Mouse (Mus musculus): Measurements from ENCODE around the gene Scml4. TPM values are rescaled to one million over a fixed set of nuclear protein-coding genes. Genes with fewer than 3 reads are reported as not detected.

Gene Scml4
- polyA plus RNA-seq, 1 experiment: 2.3 TPM

DNA sequence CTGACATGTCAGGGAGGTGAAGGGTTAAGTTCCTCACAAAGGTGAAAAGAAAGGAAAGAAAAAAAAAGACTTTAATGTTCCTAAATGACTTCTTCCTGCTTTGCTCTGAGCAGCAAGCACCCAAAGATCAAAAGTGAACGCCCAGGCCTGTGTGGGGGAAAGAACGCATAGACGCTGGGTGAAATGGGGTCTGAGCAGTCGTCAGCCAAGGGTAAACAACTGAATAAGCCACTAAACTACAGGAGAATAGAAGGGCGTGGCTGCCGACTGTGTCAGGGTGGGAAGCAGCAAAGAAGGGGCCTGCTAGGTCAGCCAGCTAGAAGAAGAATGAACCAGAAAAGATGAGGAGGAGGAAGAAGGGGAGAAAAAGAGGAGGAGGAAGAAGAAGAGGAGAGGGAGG, 26.9 kb downstream of the Scml4 start:
- no peak overlapping the region for H3K4me3 ChIP-seq (ENCODE audit: insufficient read depth, poor library complexity, severe bottlenecking)
- no peaks in the 10 kb centered on the region for H3K36me3 ChIP-seq (ENCODE audit: control insufficient read depth, insufficient read depth)
- TF ChIP-seq MAX (IDR thresholded peaks at IDR 0.05): no peak
- TF ChIP-seq MYOD1 (IDR thresholded peaks at IDR 0.05; ENCODE audit: control insufficient read depth, insufficient read length, low read depth): no peak
- TF ChIP-seq MYOG (IDR thresholded peaks at IDR 0.05; ENCODE audit: control insufficient read depth, extremely low read depth, insufficient read length): no peak
- no peak for TF ChIP-seq CEBPB (IDR thresholded peaks at IDR 0.05; ENCODE audit: low read depth)
- no peak for TF ChIP-seq USF1 (IDR thresholded peaks at IDR 0.05; ENCODE audit: low read depth)
- TF ChIP-seq FOSL1 (IDR thresholded peaks at IDR 0.05; ENCODE audit: insufficient read depth, low read length, poor library complexity, severe bottlenecking): no peak
- no peak for TF ChIP-seq CTCF (IDR thresholded peaks at IDR 0.05; ENCODE audit: control insufficient read depth, insufficient read depth, insufficient read length)
- H3ac ChIP-seq (ENCODE audit: control insufficient read depth, insufficient read length, low read depth): no peak overlapping the region
- H3K79me3 ChIP-seq (ENCODE audit: low read depth): no peaks in the 10 kb centered on the region
- no peaks in the 10 kb centered on the region for H3K79me2 ChIP-seq (ENCODE audit: control insufficient read depth, insufficient read depth)
- peaks cover 6% of the 10 kb centered on the region for H3K27me3 ChIP-seq (ENCODE audit: control insufficient read depth, insufficient read depth, insufficient read length)

DNA sequence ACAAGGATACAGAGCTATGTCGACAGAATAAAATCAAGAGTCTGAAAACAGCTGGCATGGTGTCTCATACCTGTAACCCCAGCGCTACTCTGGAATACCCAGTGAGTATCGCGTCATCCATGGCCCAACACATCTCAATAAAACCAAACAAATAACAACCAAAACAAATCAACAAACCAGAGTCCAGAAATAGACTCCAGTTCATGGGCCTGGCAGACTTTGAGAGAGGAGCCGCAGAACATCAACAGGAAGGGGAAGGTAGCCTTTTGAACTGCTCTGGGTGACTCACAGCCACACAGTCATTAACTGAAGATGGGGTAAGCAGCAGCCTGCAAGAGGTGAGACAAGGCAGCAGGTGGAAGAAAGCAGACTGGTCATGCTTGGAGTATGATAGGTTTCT, 28.1 kb downstream of the Scml4 start:
- H3K27me3 ChIP-seq (ENCODE audit: control insufficient read depth, insufficient read depth, insufficient read length): no peaks in the 10 kb centered on the region
- no peaks in the 10 kb centered on the region for H3K79me3 ChIP-seq (ENCODE audit: low read depth)

DNA sequence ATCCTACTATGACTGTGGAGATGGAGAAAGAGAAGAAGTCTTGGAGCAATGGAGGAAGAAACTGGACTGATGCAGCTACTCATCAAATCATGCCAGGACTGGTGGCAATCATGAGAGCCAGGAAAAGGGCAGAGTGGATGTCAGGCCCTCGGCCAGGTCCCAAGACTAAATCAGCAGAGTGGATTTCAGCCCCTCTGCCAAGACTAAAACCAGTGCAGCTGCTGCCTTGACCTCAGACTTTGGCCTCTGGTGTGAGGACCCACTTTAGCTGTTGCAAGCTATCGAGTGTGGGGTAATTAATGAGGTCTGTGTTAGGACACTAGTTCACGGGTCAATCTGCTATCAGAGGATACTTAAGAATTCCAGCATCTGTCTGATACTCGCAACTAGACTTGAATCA, 30.2 kb downstream of the Scml4 start:
- TF ChIP-seq MYOD1 (IDR thresholded peaks at IDR 0.05; ENCODE audit: control insufficient read depth, insufficient read length, low read depth) (no peak), FOSL1 (IDR thresholded peaks at IDR 0.05; ENCODE audit: insufficient read depth, low read length, poor library complexity, severe bottlenecking) (no peak), MYOG (IDR thresholded peaks at IDR 0.05; ENCODE audit: control insufficient read depth, extremely low read depth, insufficient read length) (no peak)
- H3K27me3 ChIP-seq (ENCODE audit: control insufficient read depth, insufficient read depth, insufficient read length): no peaks in the 10 kb centered on the region
- no peak overlapping the region for H3ac ChIP-seq (ENCODE audit: control insufficient read depth, insufficient read length, low read depth)
- H3K79me2 ChIP-seq (ENCODE audit: control insufficient read depth, insufficient read depth): no peaks in the 10 kb centered on the region
- H3K4me3 ChIP-seq (ENCODE audit: insufficient read depth, poor library complexity, severe bottlenecking): no peak overlapping the region
- no peaks in the 10 kb centered on the region for H3K36me3 ChIP-seq (ENCODE audit: control insufficient read depth, insufficient read depth)
- no peaks in the 10 kb centered on the region for H3K79me3 ChIP-seq (ENCODE audit: low read depth)

More for the DNA sequence above, 28.1 kb downstream of the Scml4 start:
- Histone ChIP-seq H3K36me3 (ENCODE audit: control insufficient read depth, insufficient read depth) (no peaks in the 10 kb centered on the region), H3K4me3 (ENCODE audit: insufficient read depth, poor library complexity, severe bottlenecking) (no peak overlapping the region), H3K79me2 (ENCODE audit: control insufficient read depth, insufficient read depth) (no peaks in the 10 kb centered on the region), H3ac (ENCODE audit: control insufficient read depth, insufficient read length, low read depth) (no peak overlapping the region)
- TF ChIP-seq CEBPB (IDR thresholded peaks at IDR 0.05; ENCODE audit: low read depth) (no peak), CTCF (IDR thresholded peaks at IDR 0.05; ENCODE audit: control insufficient read depth, insufficient read depth, insufficient read length) (no peak), MYOG (IDR thresholded peaks at IDR 0.05; ENCODE audit: control insufficient read depth, extremely low read depth, insufficient read length) (no peak), MYOD1 (IDR thresholded peaks at IDR 0.05; ENCODE audit: control insufficient read depth, insufficient read length, low read depth) (no peak), USF1 (IDR thresholded peaks at IDR 0.05; ENCODE audit: low read depth) (no peak), MAX (IDR thresholded peaks at IDR 0.05) (no peak), FOSL1 (IDR thresholded peaks at IDR 0.05; ENCODE audit: insufficient read depth, low read length, poor library complexity, severe bottlenecking) (no peak)

DNA sequence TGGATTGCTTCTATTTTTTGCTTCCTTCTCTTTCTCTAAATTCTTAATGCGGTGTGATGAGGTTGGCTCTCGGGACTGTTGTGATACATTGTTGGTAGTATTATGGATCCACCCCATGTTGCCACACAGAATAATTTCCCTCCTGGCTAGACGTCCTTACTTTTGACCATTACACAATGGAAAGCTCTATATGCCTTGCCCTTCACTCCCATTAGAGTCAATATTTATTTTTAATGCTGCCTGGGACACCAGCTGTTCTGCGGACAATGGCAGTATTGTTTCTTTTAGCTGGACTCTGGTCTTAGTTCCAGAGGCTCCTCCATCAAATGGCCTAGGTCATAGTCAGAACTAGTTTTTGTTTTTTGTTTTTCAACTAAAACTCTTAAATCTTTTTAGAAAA, 32.1 kb downstream of the Scml4 start:
- Histone ChIP-seq H3K4me3 (ENCODE audit: insufficient read depth, poor library complexity, severe bottlenecking) (no peak overlapping the region), H3K79me3 (ENCODE audit: low read depth) (no peaks in the 10 kb centered on the region), H3ac (ENCODE audit: control insufficient read depth, insufficient read length, low read depth) (no peak overlapping the region), H3K79me2 (ENCODE audit: control insufficient read depth, insufficient read depth) (no peaks in the 10 kb centered on the region), H3K27me3 (ENCODE audit: control insufficient read depth, insufficient read depth, insufficient read length) (no peaks in the 10 kb centered on the region), H3K36me3 (ENCODE audit: control insufficient read depth, insufficient read depth) (no peaks in the 10 kb centered on the region)
- no peak for TF ChIP-seq MYOD1 (IDR thresholded peaks at IDR 0.05; ENCODE audit: control insufficient read depth, insufficient read length, low read depth)
- no peak for TF ChIP-seq CEBPB (IDR thresholded peaks at IDR 0.05; ENCODE audit: low read depth)
- no peak for TF ChIP-seq USF1 (IDR thresholded peaks at IDR 0.05; ENCODE audit: low read depth)
- TF ChIP-seq FOSL1 (IDR thresholded peaks at IDR 0.05; ENCODE audit: insufficient read depth, low read length, poor library complexity, severe bottlenecking): no peak
- no peak for TF ChIP-seq MAX (IDR thresholded peaks at IDR 0.05)
- TF ChIP-seq CTCF (IDR thresholded peaks at IDR 0.05; ENCODE audit: control insufficient read depth, insufficient read depth, insufficient read length): no peak
- no peak for TF ChIP-seq MYOG (IDR thresholded peaks at IDR 0.05; ENCODE audit: control insufficient read depth, extremely low read depth, insufficient read length)

DNA sequence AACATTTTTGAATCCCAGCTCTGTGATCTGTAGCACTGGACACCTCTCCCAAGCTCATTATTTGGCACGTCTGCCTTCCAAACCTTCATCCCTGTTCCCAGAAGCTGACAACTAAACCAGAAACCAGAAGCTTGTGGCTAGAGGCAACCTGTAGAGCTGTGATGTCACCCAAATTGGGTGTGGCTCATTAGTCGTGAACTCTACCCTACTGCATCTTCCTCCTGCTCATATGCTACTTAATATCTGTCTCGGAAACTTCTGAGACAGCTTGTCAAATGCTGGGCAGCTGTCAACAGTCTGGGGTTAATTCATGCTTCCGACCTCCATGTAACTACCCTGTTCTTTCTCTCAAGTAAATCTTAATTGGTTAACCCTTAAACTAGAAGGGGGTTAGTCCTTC, 32.8 kb downstream of the Scml4 start:
- no peaks in the 10 kb centered on the region for H3K79me2 ChIP-seq (ENCODE audit: control insufficient read depth, insufficient read depth)
- TF ChIP-seq MYOD1 (IDR thresholded peaks at IDR 0.05; ENCODE audit: control insufficient read depth, insufficient read length, low read depth): no peak
- no peak for TF ChIP-seq USF1 (IDR thresholded peaks at IDR 0.05; ENCODE audit: low read depth)
- TF ChIP-seq MAX (IDR thresholded peaks at IDR 0.05): no peak
- TF ChIP-seq FOSL1 (IDR thresholded peaks at IDR 0.05; ENCODE audit: insufficient read depth, low read length, poor library complexity, severe bottlenecking): no peak
- TF ChIP-seq CEBPB (IDR thresholded peaks at IDR 0.05; ENCODE audit: low read depth): no peak
- no peak for TF ChIP-seq MYOG (IDR thresholded peaks at IDR 0.05; ENCODE audit: control insufficient read depth, extremely low read depth, insufficient read length)
- no peak for TF ChIP-seq CTCF (IDR thresholded peaks at IDR 0.05; ENCODE audit: control insufficient read depth, insufficient read depth, insufficient read length)
- H3ac ChIP-seq (ENCODE audit: control insufficient read depth, insufficient read length, low read depth): no peak overlapping the region
- no peaks in the 10 kb centered on the region for H3K79me3 ChIP-seq (ENCODE audit: low read depth)
- no peaks in the 10 kb centered on the region for H3K36me3 ChIP-seq (ENCODE audit: control insufficient read depth, insufficient read depth)
- H3K4me3 ChIP-seq (ENCODE audit: insufficient read depth, poor library complexity, severe bottlenecking): no peak overlapping the region
- H3K27me3 ChIP-seq (ENCODE audit: control insufficient read depth, insufficient read depth, insufficient read length): no peaks in the 10 kb centered on the region

DNA sequence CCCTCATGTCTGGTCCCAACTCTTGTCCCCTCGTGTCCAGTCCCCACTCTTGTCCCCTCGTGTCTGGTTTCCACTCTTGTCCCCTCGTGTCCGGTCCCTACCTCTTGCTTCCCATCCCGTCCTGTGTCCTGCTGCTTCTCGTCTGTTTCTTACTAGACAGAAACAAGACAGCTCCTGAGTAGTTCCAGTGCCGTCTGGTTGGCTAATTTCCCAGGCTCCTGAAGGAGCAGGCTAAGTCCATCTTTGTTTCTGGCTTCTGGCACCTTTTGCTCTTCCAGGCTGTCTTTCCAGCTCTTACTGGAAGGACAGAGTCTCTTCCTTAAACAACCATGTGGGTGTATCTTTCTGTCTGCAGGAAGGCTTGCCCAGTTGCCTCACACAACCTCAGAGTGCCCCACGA, 33.7 kb downstream of the Scml4 start:
- H3K79me2 ChIP-seq (ENCODE audit: control insufficient read depth, insufficient read depth): no peaks in the 10 kb centered on the region
- H3ac ChIP-seq (ENCODE audit: control insufficient read depth, insufficient read length, low read depth): no peak overlapping the region
- H3K27me3 ChIP-seq (ENCODE audit: control insufficient read depth, insufficient read depth, insufficient read length): no peaks in the 10 kb centered on the region
- no peak for TF ChIP-seq MAX (IDR thresholded peaks at IDR 0.05)
- TF ChIP-seq FOSL1 (IDR thresholded peaks at IDR 0.05; ENCODE audit: insufficient read depth, low read length, poor library complexity, severe bottlenecking): no peak
- no peak for TF ChIP-seq MYOD1 (IDR thresholded peaks at IDR 0.05; ENCODE audit: control insufficient read depth, insufficient read length, low read depth)
- no peak for TF ChIP-seq USF1 (IDR thresholded peaks at IDR 0.05; ENCODE audit: low read depth)
- no peak for TF ChIP-seq MYOG (IDR thresholded peaks at IDR 0.05; ENCODE audit: control insufficient read depth, extremely low read depth, insufficient read length)
- no peak for TF ChIP-seq CEBPB (IDR thresholded peaks at IDR 0.05; ENCODE audit: low read depth)
- no peak for TF ChIP-seq CTCF (IDR thresholded peaks at IDR 0.05; ENCODE audit: control insufficient read depth, insufficient read depth, insufficient read length)
- no peaks in the 10 kb centered on the region for H3K79me3 ChIP-seq (ENCODE audit: low read depth)
- H3K36me3 ChIP-seq (ENCODE audit: control insufficient read depth, insufficient read depth): no peaks in the 10 kb centered on the region
- no peak overlapping the region for H3K4me3 ChIP-seq (ENCODE audit: insufficient read depth, poor library complexity, severe bottlenecking)

All from C2C12 (cell line).